Mouse (Mus musculus) liver, embryonic 14.5 days (tissue): ENCODE data around the gene Plppr5.

Experiments used
- CTCF ChIP-seq: IDR thresholded peaks from 2 replicates; pipeline ENCODE4 v1.5.1; 2016; ENCODE audit warnings: antibody characterized with exemption, low read depth, control low read depth
- EP300 ChIP-seq: IDR thresholded peaks from 2 replicates; pipeline ENCODE4 v1.6.1; 2016; ENCODE audit warnings: antibody characterized with exemption, low read depth

GRCm38 (mm10) chr3:117694736-117695135 lies 120.1 kb downstream of the Plppr5 start:
- TF ChIP-seq CTCF (no peak), EP300 (no peak)
